Mouse (Mus musculus): ENCODE results near the gene Oasl1.

Gene Oasl1

GRCm38 (mm10) chr5:114969609-114970215, 46.7 kb downstream of the Oasl1 start:
- DNase-seq = peak; percentile 30 to 33

- DNase-seq = peak; percentile 77 to 82
Observed at GRCm38 (mm10) chr5:114970824-114971227, 47.8 kb downstream of the Oasl1 start, which contains the start of gene Hnf1a. Hnf1a (minus strand) TSS chr5:114971094.

GRCm38 (mm10) chr5:114972201-114972600, 49.2 kb downstream of the Oasl1 start:
- DNase-seq = no peak

GRCm38 (mm10) chr5:114973131-114973530, 50.1 kb downstream of the Oasl1 start:
- peak; percentile 58 to 76 for DNase-seq

GRCm38 (mm10) chr5:114976935-114977334, 53.9 kb downstream of the Oasl1 start:
- DNase-seq = no peak

- DNase-seq = peak; percentile 32 to 66
Observed at GRCm38 (mm10) chr5:114978473-114978872, 55.4 kb downstream of the Oasl1 start.

- peak; percentile 35 to 43 for DNase-seq
Observed at GRCm38 (mm10) chr5:114978888-114979249, 55.8 kb downstream of the Oasl1 start.

GRCm38 (mm10) chr5:114979250-114980121, 56.4 kb downstream of the Oasl1 start:
- peak; percentile 61 to 79 for DNase-seq

- DNase-seq = peak in 1 of 2 experiments; percentile 18
Observed at GRCm38 (mm10) chr5:114980122-114980748, 57.2 kb downstream of the Oasl1 start.

- no peak for DNase-seq
Observed at GRCm38 (mm10) chr5:114982001-114982400, 59.0 kb downstream of the Oasl1 start.

- no peak for DNase-seq
Observed at GRCm38 (mm10) chr5:114985074-114985473, 62.0 kb downstream of the Oasl1 start.

Measured in kidney, postnatal 36 days (tissue).